Mouse (Mus musculus): ENCODE data around the gene Mael. TPM values are rescaled to one million over a fixed set of nuclear protein-coding genes. Genes with fewer than 3 reads are reported as not detected.

Mael gene
- polyA plus RNA-seq, 1 experiment, result not detected

GRCm38 (mm10) chr1:166181510-166181909, 57.0 kb downstream of the Mael start:
- no peak for TF ChIP-seq CTCF (IDR thresholded peaks at IDR 0.05; ENCODE audit: extremely low read depth, insufficient read length, insufficient replicate concordance, low read depth, low read length)
- no peak for TF ChIP-seq POLR2A (IDR thresholded peaks at IDR 0.05; ENCODE audit: low read depth, low read length)
- no peak overlapping the region for H3K4me3 ChIP-seq (ENCODE audit: low read depth, low read length)
- no peaks in the 10 kb centered on the region for H3K27me3 ChIP-seq (ENCODE audit: control insufficient read depth, insufficient read depth, low read length)
- 85% methylated on average over 7 of the region's 7 CpGs for WGBS
- no peak overlapping the region for H3K27ac ChIP-seq (ENCODE audit: insufficient read depth, low read depth, low read length)
- H3K4me1 ChIP-seq (ENCODE audit: control insufficient read depth, insufficient read depth, insufficient read length, low read length), result no peaks in the 10 kb centered on the region
- no peaks in the 10 kb centered on the region for H3K36me3 ChIP-seq (ENCODE audit: control insufficient read depth, insufficient read depth, low read length)

GRCm38 (mm10) chr1:166173621-166174020, 64.9 kb downstream of the Mael start:
- 79% methylated on average over 9 of the region's 9 CpGs for WGBS
- no peaks in the 10 kb centered on the region for H3K27me3 ChIP-seq (ENCODE audit: control insufficient read depth, insufficient read depth, low read length)
- H3K4me1 ChIP-seq (ENCODE audit: control insufficient read depth, insufficient read depth, insufficient read length, low read length), result no peaks in the 10 kb centered on the region
- H3K36me3 ChIP-seq (ENCODE audit: control insufficient read depth, insufficient read depth, low read length), result no peaks in the 10 kb centered on the region
- H3K4me3 ChIP-seq (ENCODE audit: low read depth, low read length), result no peak overlapping the region
- H3K27ac ChIP-seq (ENCODE audit: insufficient read depth, low read depth, low read length), result no peak overlapping the region
- no peak for TF ChIP-seq CTCF (IDR thresholded peaks at IDR 0.05; ENCODE audit: extremely low read depth, insufficient read length, insufficient replicate concordance, low read depth, low read length)
- no peak for TF ChIP-seq POLR2A (IDR thresholded peaks at IDR 0.05; ENCODE audit: low read depth, low read length)

DNA sequence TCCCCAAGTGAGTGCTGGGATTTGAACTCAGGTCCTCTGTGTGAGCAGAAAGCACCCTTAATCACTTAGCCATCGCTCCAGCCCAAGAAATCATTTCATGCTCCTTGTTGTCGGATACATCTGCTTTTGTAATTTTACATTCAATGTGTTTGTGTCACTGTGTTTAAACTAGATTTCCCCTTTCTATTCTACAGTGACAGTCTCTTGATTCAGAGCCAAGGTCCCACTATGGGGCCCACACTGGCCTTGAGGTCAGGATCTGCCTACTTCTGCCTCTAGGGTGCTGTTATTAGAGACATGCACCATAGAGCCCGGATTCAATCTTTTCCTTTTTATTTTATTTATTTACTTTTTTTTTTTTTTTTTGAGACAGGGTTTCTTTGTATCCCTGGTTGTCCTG, 65.6 kb downstream of the Mael start:
- H3K4me3 ChIP-seq (ENCODE audit: low read depth, low read length), result no peak overlapping the region
- no peak for TF ChIP-seq CTCF (IDR thresholded peaks at IDR 0.05; ENCODE audit: extremely low read depth, insufficient read length, insufficient replicate concordance, low read depth, low read length)
- no peak for TF ChIP-seq POLR2A (IDR thresholded peaks at IDR 0.05; ENCODE audit: low read depth, low read length)
- no peaks in the 10 kb centered on the region for H3K36me3 ChIP-seq (ENCODE audit: control insufficient read depth, insufficient read depth, low read length)
- no peak overlapping the region for H3K27ac ChIP-seq (ENCODE audit: insufficient read depth, low read depth, low read length)
- H3K27me3 ChIP-seq (ENCODE audit: control insufficient read depth, insufficient read depth, low read length), result no peaks in the 10 kb centered on the region
- WGBS, result 72% methylated on average over 3 of the region's 3 CpGs
- no peaks in the 10 kb centered on the region for H3K4me1 ChIP-seq (ENCODE audit: control insufficient read depth, insufficient read depth, insufficient read length, low read length)

DNA sequence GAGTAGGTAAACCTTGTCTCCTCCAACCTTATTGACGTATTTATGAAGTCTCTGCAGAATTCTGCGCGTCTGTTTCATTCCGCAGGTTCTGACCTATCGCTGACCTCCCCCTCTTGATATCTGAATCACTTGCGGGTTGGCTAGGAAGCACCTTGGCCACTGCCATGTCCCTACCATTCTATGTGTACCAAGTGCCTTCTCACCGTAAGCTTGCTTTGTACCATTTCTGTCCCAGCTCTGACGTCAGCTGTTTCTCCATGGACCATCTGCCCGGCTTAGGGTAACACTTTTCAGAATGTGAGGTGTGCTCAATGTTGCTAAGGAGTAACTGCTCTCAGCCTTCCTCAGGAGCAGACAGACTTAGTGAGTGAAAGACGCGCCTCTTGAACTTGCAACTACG, 67.7 kb downstream of the Mael start:
- Histone ChIP-seq H3K27me3 (ENCODE audit: control insufficient read depth, insufficient read depth, low read length) (no peaks in the 10 kb centered on the region), H3K27ac (ENCODE audit: insufficient read depth, low read depth, low read length) (no peak overlapping the region), H3K36me3 (ENCODE audit: control insufficient read depth, insufficient read depth, low read length) (peaks cover 3% of the 10 kb centered on the region; the same call in 1 of the 2 replicates), H3K4me1 (ENCODE audit: control insufficient read depth, insufficient read depth, insufficient read length, low read length) (no peaks in the 10 kb centered on the region), H3K4me3 (ENCODE audit: low read depth, low read length) (no peak overlapping the region)
- 86% methylated on average over 12 of the region's 12 CpGs for WGBS
- TF ChIP-seq POLR2A (IDR thresholded peaks at IDR 0.05; ENCODE audit: low read depth, low read length) (no peak), CTCF (IDR thresholded peaks at IDR 0.05; ENCODE audit: extremely low read depth, insufficient read length, insufficient replicate concordance, low read depth, low read length) (no peak)

DNA sequence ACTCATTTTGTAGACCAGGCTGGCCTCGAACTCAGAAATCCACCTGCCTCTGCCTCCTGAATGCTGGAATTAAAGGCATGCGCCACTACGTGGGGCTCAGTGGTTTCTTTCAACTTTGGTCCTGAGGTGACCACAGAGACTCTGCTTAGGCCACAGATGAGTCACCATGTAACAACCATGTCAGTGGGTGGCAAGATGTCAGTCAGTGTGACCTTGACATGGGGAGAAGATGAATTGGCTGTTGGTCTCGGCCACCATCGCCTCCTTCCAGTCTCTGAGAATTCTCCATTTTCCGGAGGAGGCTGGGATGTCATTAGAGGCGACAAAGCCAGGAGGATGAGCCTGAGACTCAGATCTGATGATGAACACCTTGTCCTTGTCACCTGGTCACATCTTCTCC, 68.8 kb downstream of the Mael start:
- 80% methylated on average over 7 of the region's 7 CpGs for WGBS
- H3K4me1 ChIP-seq (ENCODE audit: control insufficient read depth, insufficient read depth, insufficient read length, low read length), result no peaks in the 10 kb centered on the region
- peaks cover 13% of the 10 kb centered on the region for H3K36me3 ChIP-seq (ENCODE audit: control insufficient read depth, insufficient read depth, low read length)
- H3K27me3 ChIP-seq (ENCODE audit: control insufficient read depth, insufficient read depth, low read length), result no peaks in the 10 kb centered on the region
- TF ChIP-seq POLR2A (IDR thresholded peaks at IDR 0.05; ENCODE audit: low read depth, low read length) (no peak), CTCF (IDR thresholded peaks at IDR 0.05; ENCODE audit: extremely low read depth, insufficient read length, insufficient replicate concordance, low read depth, low read length) (no peak)
- H3K4me3 ChIP-seq (ENCODE audit: low read depth, low read length), result no peak overlapping the region
- no peak overlapping the region for H3K27ac ChIP-seq (ENCODE audit: insufficient read depth, low read depth, low read length)

DNA sequence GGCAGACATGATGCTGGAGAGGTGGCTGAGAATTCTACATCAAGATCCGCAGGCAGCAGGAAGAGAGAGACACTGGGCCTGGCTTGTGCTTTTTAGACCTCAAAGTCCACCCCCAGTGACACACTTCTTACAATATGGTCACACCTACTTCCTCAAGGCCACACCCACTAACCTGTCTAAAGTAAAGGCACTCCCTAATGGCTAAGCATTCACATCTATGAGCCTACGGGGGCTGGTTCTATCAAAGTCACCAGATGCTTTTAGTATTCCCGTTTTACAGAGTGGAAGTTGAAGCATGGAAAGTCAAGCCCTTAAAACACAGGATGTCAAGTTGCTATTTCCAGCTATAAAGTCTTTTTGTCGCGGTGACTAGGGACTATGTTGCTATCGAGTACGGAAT, 70.5 kb downstream of the Mael start:
- 93% methylated on average over 7 of the region's 7 CpGs for WGBS
- Histone ChIP-seq H3K36me3 (ENCODE audit: control insufficient read depth, insufficient read depth, low read length) (peaks cover 23% of the 10 kb centered on the region), H3K4me1 (ENCODE audit: control insufficient read depth, insufficient read depth, insufficient read length, low read length) (no peaks in the 10 kb centered on the region), H3K4me3 (ENCODE audit: low read depth, low read length) (no peak overlapping the region), H3K27ac (ENCODE audit: insufficient read depth, low read depth, low read length) (no peak overlapping the region), H3K27me3 (ENCODE audit: control insufficient read depth, insufficient read depth, low read length) (no peaks in the 10 kb centered on the region)
- TF ChIP-seq POLR2A (IDR thresholded peaks at IDR 0.05; ENCODE audit: low read depth, low read length), result no peak
- no peak for TF ChIP-seq CTCF (IDR thresholded peaks at IDR 0.05; ENCODE audit: extremely low read depth, insufficient read length, insufficient replicate concordance, low read depth, low read length)

DNA sequence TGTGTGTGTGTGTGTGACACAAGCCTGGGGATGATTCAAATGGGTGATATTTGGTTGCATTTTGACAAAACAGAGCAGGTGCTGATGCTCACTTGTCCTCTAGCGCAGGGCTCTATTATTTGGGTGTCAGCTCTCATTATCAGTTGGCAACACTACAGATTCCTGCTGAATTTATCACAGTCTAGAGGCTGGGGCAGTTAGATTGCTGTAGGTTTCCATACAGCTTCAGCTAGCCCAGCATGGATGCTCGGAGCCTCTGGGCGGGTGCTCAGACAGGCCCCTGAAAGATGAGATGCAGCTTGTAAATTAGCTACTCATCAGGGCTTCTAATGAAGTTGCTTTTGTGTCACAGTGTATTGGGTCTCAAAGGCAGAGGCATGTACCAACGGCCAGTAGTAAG, 71.1 kb downstream of the Mael start:
- no peaks in the 10 kb centered on the region for H3K4me1 ChIP-seq (ENCODE audit: control insufficient read depth, insufficient read depth, insufficient read length, low read length)
- 88% methylated on average over 4 of the region's 4 CpGs for WGBS
- no peak overlapping the region for H3K4me3 ChIP-seq (ENCODE audit: low read depth, low read length)
- H3K27ac ChIP-seq (ENCODE audit: insufficient read depth, low read depth, low read length), result no peak overlapping the region
- peaks cover 23% of the 10 kb centered on the region for H3K36me3 ChIP-seq (ENCODE audit: control insufficient read depth, insufficient read depth, low read length)
- H3K27me3 ChIP-seq (ENCODE audit: control insufficient read depth, insufficient read depth, low read length), result no peaks in the 10 kb centered on the region
- TF ChIP-seq POLR2A (IDR thresholded peaks at IDR 0.05; ENCODE audit: low read depth, low read length) (no peak), CTCF (IDR thresholded peaks at IDR 0.05; ENCODE audit: extremely low read depth, insufficient read length, insufficient replicate concordance, low read depth, low read length) (no peak)

GRCm38 (mm10) chr1:166165159-166165558, 73.4 kb downstream of the Mael start:
- Histone ChIP-seq H3K36me3 (ENCODE audit: control insufficient read depth, insufficient read depth, low read length) (peaks cover 29% of the 10 kb centered on the region), H3K27ac (ENCODE audit: insufficient read depth, low read depth, low read length) (no peak overlapping the region), H3K27me3 (ENCODE audit: control insufficient read depth, insufficient read depth, low read length) (no peaks in the 10 kb centered on the region), H3K4me3 (ENCODE audit: low read depth, low read length) (no peak overlapping the region), H3K4me1 (ENCODE audit: control insufficient read depth, insufficient read depth, insufficient read length, low read length) (no peaks in the 10 kb centered on the region)
- WGBS, result 93% methylated on average over 9 of the region's 9 CpGs
- TF ChIP-seq POLR2A (IDR thresholded peaks at IDR 0.05; ENCODE audit: low read depth, low read length) (no peak), CTCF (IDR thresholded peaks at IDR 0.05; ENCODE audit: extremely low read depth, insufficient read length, insufficient replicate concordance, low read depth, low read length) (no peak)

Measured in small intestine, adult 2 months (tissue).